Mouse (Mus musculus): Measurements from ENCODE around the gene Fbp1. TPM values are rescaled to one million over a fixed set of nuclear protein-coding genes. Genes with fewer than 3 reads are reported as not detected.

Gene Fbp1
- polyA plus RNA-seq, 1 experiment from 2014 or later = 1.4 TPM

Other genes with a start within 250 kb of the Fbp1 start
- 26.6 and 30.3 TPM in 2 replicates for gene Platr25, start 127.6 kb downstream of the Fbp1 start, polyA plus RNA-seq (2015; fragmentation: Nextera tagmentation; extraction: Ambion mirVana)
- 9.7 and 13.3 TPM in 2 replicates for gene Gm5141, start 102.5 kb downstream of the Fbp1 start, polyA plus RNA-seq (2015; fragmentation: Nextera tagmentation; extraction: Ambion mirVana)
- gene Fbp2, start 29.9 kb downstream of the Fbp1 start, polyA plus RNA-seq (2015; fragmentation: Nextera tagmentation; extraction: Ambion mirVana) = 2.7 and 5.1 TPM in 2 replicates
- 240 and 248 TPM in 2 replicates for gene 2010111I01Rik, start 76.6 kb upstream of the Fbp1 start, polyA plus RNA-seq (2015; fragmentation: Nextera tagmentation; extraction: Ambion mirVana)